Mouse (Mus musculus) stomach, embryonic 16.5 days (tissue): Measurements from ENCODE around the gene Cdca5. TPM values are rescaled to one million over a fixed set of nuclear protein-coding genes. Genes with fewer than 3 reads are reported as not detected.

Experiments used
- ATAC-seq: fragments of 200-750 bp; cut with Nextera tagmentation; 2 replicates; pipeline ENCODE4 v1.8.0; 2017; ENCODE audit warnings: moderate number of reproducible peaks, moderate TSS enrichment; ENCODE audit not compliant: insufficient read depth, low FRiP score
- H3K27ac ChIP-seq: fragments of 300-500 bp; sonication (generic); 2 replicates; pipeline ENCODE4 v1.5.1; 2014; ENCODE audit warnings: low read length
- H3K27me3 ChIP-seq: fragments of 300-500 bp; sonication (generic); 2 replicates; pipeline ENCODE4 v1.6.1; 2014; ENCODE audit warnings: low read length, control low read depth, mixed read lengths; ENCODE audit not compliant: control insufficient read depth, insufficient read depth
- H3K36me3 ChIP-seq: fragments of 300-500 bp; sonication (generic); 2 replicates; pipeline ENCODE4 v1.6.1; 2014; ENCODE audit warnings: low read length; ENCODE audit not compliant: control insufficient read depth, insufficient read depth
- H3K4me1 ChIP-seq: fragments of 300-500 bp; sonication (generic); 2 replicates; pipeline ENCODE4 v1.6.1; 2014; ENCODE audit warnings: low read length, control low read depth, mixed read lengths; ENCODE audit not compliant: control insufficient read depth, insufficient read depth
- H3K4me2 ChIP-seq: fragments of 300-500 bp; sonication (generic); 2 replicates; pipeline ENCODE4 v1.6.1; 2014; ENCODE audit warnings: low read depth, low read length, mixed read lengths
- H3K4me3 ChIP-seq: fragments of 300-500 bp; sonication (generic); replicated peaks from 2 replicates; pipeline ENCODE4 v1.5.1; 2014; ENCODE audit warnings: mild to moderate bottlenecking, low read length
- H3K9ac ChIP-seq: fragments of 300-500 bp; sonication (generic); 2 replicates; pipeline ENCODE4 v1.6.1; 2014; ENCODE audit warnings: low read length
- H3K9me3 ChIP-seq: fragments of 300-500 bp; sonication (generic); replicated peaks from 2 replicates; pipeline ENCODE4 v1.6.1; 2016; ENCODE audit warnings: low read length, control low read depth; ENCODE audit not compliant: control insufficient read depth
- WGBS: fragments of 180-500 bp; shearing (Covaris S2); extraction: QIAGEN DNeasy Blood & Tissue Kit; methylation state at CpG from one replicate; pipeline ENCODE4 v1.1.7; 2014; 5-methylcytosine and 5-hydroxymethylcytosine counted together
- polyA plus RNA-seq: library from polyadenylated mRNA; unstranded; fragments of >200 nt; fragmentation: Nextera tagmentation; extraction: Ambion mirVana; gene quantifications from 2 replicates; pipeline ENCODE4 v1.2.1, GENCODE M21; 2015

Gene Cdca5
- polyA plus RNA-seq, 1 experiment from 2014 or later: 29.9 TPM

DNA sequence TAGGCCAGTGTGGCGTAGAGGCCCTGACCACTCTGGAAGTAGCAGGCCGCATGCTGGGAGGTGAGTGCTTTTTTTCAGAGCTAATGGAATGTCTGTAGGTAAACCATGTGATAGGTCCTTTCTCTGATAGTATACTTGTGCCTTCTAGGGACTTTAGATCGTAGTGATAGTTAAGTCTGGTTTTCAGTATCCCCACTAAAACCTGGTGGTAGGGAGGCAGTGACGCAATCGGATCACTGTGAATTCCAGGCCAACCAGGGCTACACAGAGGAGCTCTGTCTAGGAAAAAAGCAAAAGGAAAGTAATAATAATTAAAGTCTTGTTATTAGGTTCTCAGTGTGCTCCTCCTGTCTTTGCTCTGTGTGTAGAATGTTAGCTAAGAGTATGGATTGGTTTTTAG is 26.3 kb upstream of the Cdca5 start:
- peaks cover 30% of the 10 kb centered on the region for H3K4me1 ChIP-seq
- H3K9ac ChIP-seq: peak overlapping the region; percentile 93
- peak overlapping the region; percentile 83 for H3K4me3 ChIP-seq
- no peaks in the 10 kb centered on the region for H3K27me3 ChIP-seq
- peak overlapping the region; percentile 74 for H3K27ac ChIP-seq
- H3K4me2 ChIP-seq: peak overlapping the region; percentile 85
- ATAC-seq: no peak
- H3K9me3 ChIP-seq: no peaks in the 10 kb centered on the region
- peaks cover 14% of the 10 kb centered on the region; the same call in 1 of the 2 replicates for H3K36me3 ChIP-seq
- 22% methylated on average over 5 of the region's 5 CpGs for WGBS

DNA sequence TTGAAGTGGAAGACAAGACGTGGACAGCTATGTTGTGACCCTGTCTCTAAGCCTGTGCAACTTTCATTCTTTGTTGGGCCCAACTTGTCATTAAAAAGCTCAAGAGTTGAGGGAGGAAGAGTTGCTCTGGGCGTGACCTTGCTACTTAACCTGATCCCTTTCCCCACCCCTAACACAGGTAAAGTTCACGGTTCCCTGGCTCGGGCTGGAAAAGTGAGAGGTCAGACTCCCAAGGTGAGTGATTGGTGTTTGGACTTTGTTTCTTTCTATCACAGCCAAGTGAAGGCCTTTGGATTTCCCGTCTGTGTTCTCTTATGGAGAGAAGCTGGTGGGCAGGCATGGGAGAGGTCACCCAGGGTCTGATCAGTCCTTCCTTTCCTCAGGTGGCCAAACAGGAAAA is 25.8 kb upstream of the Cdca5 start:
- peaks cover 30% of the 10 kb centered on the region for H3K4me1 ChIP-seq
- peak overlapping the region; percentile 93 for H3K9ac ChIP-seq
- peak overlapping the region; percentile 74; the same call in 1 of the 2 replicates for H3K27ac ChIP-seq
- ATAC-seq: no peak
- peaks cover 10% of the 10 kb centered on the region; the same call in 1 of the 2 replicates for H3K36me3 ChIP-seq
- no peaks in the 10 kb centered on the region for H3K9me3 ChIP-seq
- 72% methylated on average over 5 of the region's 5 CpGs for WGBS
- H3K4me2 ChIP-seq: peak overlapping the region; percentile 85
- peak overlapping the region; percentile 83 for H3K4me3 ChIP-seq
- H3K27me3 ChIP-seq: no peaks in the 10 kb centered on the region

DNA sequence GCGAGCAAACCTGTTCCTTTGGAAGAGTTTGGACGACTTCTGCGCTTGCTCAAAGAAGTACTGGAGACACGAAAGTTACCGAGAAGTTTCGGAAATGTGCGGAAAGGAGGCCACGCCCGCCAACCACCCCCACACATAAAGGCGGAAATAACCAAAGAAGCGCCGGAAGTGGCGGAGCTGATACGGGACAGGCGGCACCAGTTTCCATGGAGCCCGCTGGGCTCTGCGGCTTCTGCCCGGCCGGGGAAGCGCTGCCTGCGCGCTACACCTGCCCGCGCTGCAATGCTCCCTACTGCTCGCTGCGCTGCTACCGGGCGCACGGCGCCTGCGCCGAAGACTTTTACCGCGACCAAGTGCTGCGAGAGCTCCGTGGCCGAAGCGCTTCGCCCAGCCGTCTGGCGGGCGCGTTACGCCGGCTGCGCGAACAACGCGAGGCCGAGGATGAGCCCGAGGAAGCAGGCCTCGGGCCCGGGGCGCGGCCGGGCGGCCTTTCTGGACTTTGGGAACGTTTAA is 23.7 kb upstream of the Cdca5 start, which contains the start of gene Znhit2:
Znhit2 (plus strand) TSS at position 172 of the 513 bp plus-strand sequence.
- Histone ChIP-seq H3K9ac (peak within 1 kb of the TSS; percentile 98), H3K9me3 (no peaks in the 10 kb centered on the region), H3K36me3 (0 out of 2 replicates have a peak, but pooled peaks cover 4% of the 10 kb centered on the region), H3K27me3 (no peaks in the 10 kb centered on the region), H3K4me2 (peak within 1 kb of the TSS; percentile 100), H3K27ac (peak within 1 kb of the TSS; percentile 95), H3K4me1 (peaks cover 30% of the 10 kb centered on the region), H3K4me3 (peak within 1 kb of the TSS; percentile 92)
- WGBS: under 1% methylated on average over 58 of the region's 58 CpGs
- ATAC-seq: peak; percentile 77

DNA sequence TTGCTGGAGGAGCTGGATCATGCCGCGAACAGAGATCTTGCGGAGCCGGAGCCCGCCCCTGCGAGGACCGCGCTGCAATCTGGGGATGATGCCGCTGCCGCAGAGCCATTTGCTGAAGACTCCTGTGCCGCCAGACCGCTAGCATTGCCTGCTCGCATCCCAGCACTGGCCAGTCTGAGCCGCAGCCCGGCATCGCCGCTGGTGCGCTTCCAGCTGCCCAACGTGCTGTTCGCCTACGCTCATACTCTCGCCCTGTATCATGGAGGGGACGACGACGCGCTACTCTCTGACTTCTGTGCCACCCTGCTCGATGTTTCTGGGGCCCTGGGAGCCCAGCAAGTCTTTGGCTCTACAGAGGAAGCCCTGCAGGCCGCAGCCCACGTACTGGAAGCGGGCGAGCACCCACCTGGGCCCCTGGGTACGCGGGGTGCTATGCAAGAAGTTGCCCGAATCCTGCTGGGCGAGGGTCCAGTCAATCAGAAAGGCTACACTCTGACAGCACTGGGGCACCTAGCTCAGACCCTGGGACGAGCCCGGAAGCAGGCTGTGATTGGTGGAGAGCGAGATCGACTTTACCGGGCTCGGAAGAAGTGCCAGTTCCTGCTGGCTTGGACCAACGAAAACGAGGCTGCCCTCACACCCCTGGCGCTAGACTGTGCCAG is 23.0 kb upstream of the Cdca5 start:
- no peaks in the 10 kb centered on the region for H3K9me3 ChIP-seq
- peaks cover 29% of the 10 kb centered on the region for H3K4me1 ChIP-seq
- H3K9ac ChIP-seq: peak overlapping the region; percentile 98
- 1% methylated on average over 44 of the region's 44 CpGs for WGBS
- peak overlapping the region; percentile 100 for H3K4me2 ChIP-seq
- peak overlapping the region; percentile 95 for H3K27ac ChIP-seq
- ATAC-seq: no peak
- H3K4me3 ChIP-seq: peak overlapping the region; percentile 92
- 0 out of 2 replicates have a peak, but pooled peaks cover 4% of the 10 kb centered on the region for H3K36me3 ChIP-seq
- no peaks in the 10 kb centered on the region for H3K27me3 ChIP-seq

DNA sequence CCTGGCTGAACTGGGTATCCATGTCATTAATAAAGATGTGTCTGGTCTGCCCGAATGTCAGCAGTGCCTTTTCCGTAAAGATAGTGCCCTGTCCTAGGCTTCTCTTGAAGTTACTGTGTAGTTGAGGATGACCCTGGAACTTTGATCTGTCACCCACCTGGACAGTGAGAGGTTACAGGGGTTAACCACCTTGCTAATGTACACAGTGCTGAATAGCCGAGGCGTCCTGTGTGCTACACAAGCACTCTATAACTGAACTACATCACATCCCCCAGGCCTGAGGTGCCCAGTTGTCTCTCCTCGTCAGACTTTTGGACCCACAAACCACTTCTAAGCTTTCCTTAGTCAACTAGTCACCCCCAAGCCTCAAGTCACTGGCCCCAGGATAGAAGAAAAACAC is 22.4 kb upstream of the Cdca5 start:
- H3K9ac ChIP-seq: peak overlapping the region; percentile 98
- H3K4me1 ChIP-seq: peaks cover 34% of the 10 kb centered on the region
- no peaks in the 10 kb centered on the region for H3K27me3 ChIP-seq
- H3K27ac ChIP-seq: no peak overlapping the region
- peak overlapping the region; percentile 100 for H3K4me2 ChIP-seq
- H3K36me3 ChIP-seq: 0 out of 2 replicates have a peak, but pooled peaks cover 4% of the 10 kb centered on the region
- H3K4me3 ChIP-seq: peak overlapping the region; percentile 92
- no peak for ATAC-seq
- WGBS: 42% methylated on average over 5 of the region's 5 CpGs
- H3K9me3 ChIP-seq: no peaks in the 10 kb centered on the region

DNA sequence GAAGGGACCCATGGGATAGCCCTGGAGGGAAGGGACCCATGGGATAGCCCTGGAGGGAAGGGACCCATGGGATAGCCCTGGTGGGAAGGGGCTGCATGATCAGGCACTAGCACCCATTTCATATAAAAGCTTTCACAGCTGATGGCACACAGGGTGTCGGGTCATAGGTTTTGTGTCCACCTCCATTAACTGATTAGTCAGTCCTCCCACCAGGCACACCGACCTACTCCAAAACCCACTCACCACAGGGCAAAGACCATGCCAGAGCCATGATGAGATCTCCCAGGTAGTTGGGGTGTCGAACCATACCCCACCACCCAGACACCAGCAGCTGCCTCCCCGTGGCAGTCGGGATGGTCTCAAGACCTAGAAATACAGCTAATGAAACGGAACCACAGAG is 21.7 kb upstream of the Cdca5 start:
- no peak overlapping the region for H3K4me3 ChIP-seq
- WGBS: 92% methylated on average over 6 of the region's 6 CpGs
- no peak overlapping the region for H3K4me2 ChIP-seq

DNA sequence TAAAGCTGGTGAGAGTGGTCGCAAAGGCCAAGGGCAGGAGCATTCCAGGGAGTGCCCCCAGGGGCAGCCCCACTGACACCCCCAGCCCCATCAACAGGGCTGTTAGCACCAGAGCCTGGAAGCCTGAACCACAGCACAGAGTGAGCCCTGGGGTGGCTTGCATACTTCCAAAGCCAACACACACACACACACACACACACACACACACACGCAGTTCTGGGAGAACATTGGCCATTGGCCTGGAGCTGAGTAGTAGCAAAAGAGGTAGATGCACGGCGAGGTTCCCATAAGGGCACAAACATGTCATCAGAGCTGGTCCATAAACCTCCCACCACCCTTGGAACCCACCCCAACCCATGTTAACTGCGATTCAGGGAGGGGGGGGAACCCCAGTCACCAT is 18.2 kb upstream of the Cdca5 start:
- H3K4me3 ChIP-seq: peak overlapping the region; percentile 54
- H3K4me1 ChIP-seq: peaks cover 26% of the 10 kb centered on the region
- peak overlapping the region; percentile 74 for H3K9ac ChIP-seq
- H3K27ac ChIP-seq: peak overlapping the region; percentile 85
- no peaks in the 10 kb centered on the region for H3K27me3 ChIP-seq
- WGBS: 25% methylated on average over 5 of the region's 5 CpGs
- H3K36me3 ChIP-seq: peaks cover 6% of the 10 kb centered on the region; the same call in 1 of the 2 replicates
- H3K4me2 ChIP-seq: peak overlapping the region; percentile 99
- ATAC-seq: no peak
- no peaks in the 10 kb centered on the region for H3K9me3 ChIP-seq

More for the DNA sequence above, 21.7 kb upstream of the Cdca5 start:
- H3K36me3 ChIP-seq: 0 out of 2 replicates have a peak, but pooled peaks cover 4% of the 10 kb centered on the region
- no peak overlapping the region for H3K9ac ChIP-seq
- peaks cover 36% of the 10 kb centered on the region for H3K4me1 ChIP-seq
- H3K27ac ChIP-seq: no peak overlapping the region
- no peaks in the 10 kb centered on the region for H3K27me3 ChIP-seq
- ATAC-seq: no peak
- no peaks in the 10 kb centered on the region for H3K9me3 ChIP-seq

DNA sequence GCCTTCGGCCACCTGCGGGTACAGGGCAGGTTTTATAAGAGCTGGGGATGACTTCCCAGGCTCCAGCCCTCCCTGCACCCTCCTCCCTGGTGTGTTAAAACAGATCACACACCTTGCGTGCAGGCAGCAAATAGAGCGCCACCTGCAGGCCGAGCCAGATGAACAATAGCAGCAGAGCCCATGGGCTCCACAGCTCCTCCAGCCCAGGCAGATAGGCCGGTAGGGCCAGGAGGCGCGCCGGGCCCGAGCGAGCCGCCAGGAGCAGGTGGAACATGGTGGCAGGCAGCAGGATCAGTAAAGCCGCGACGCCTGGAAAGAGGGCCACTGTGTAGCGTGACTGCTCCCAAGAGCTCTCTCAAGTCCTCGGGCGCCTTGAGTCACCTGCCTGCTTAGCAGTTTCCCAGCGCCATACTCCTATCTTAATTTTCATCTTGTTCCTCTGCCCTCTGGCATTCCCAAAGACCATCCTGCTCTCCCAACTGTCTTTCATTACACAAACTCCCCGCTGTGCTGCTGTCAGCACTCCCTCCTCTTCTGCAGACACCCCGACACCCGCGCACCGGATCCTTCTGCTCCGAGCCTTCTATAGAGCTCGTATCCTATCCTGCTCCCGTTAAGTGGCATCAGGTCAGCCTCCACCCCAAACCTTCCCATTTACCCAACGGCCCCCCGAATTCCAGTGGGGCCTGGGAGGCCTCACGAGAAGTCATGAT is 17.6 kb upstream of the Cdca5 start:
- Histone ChIP-seq H3K9me3 (no peaks in the 10 kb centered on the region), H3K27me3 (no peaks in the 10 kb centered on the region), H3K4me1 (peaks cover 23% of the 10 kb centered on the region), H3K4me3 (peak overlapping the region; percentile 54), H3K27ac (peak overlapping the region; percentile 85), H3K4me2 (peak overlapping the region; percentile 99), H3K9ac (peak overlapping the region; percentile 74), H3K36me3 (peaks cover 6% of the 10 kb centered on the region; the same call in 1 of the 2 replicates)
- peak; percentile 44; the same call in 1 of the 2 replicates for ATAC-seq
- WGBS: under 1% methylated on average over 30 of the region's 30 CpGs
